Mouse (Mus musculus) megakaryocyte-erythroid progenitor cell, adult 5 weeks (primary cell): ENCODE measurements around the gene Insrr. TPM values are rescaled to one million over a fixed set of nuclear protein-coding genes. Genes with fewer than 3 reads are reported as not detected.

Experiments used
- polyA plus RNA-seq: library from polyadenylated mRNA; stranded (reverse); fragments of >175 nt; gene quantifications from 2 replicates; pipeline ENCODE4 v1.2.3, GENCODE M21; 2012

Insrr gene
- polyA plus RNA-seq: 0.03 and 0.28 TPM in 2 replicates

DNA sequence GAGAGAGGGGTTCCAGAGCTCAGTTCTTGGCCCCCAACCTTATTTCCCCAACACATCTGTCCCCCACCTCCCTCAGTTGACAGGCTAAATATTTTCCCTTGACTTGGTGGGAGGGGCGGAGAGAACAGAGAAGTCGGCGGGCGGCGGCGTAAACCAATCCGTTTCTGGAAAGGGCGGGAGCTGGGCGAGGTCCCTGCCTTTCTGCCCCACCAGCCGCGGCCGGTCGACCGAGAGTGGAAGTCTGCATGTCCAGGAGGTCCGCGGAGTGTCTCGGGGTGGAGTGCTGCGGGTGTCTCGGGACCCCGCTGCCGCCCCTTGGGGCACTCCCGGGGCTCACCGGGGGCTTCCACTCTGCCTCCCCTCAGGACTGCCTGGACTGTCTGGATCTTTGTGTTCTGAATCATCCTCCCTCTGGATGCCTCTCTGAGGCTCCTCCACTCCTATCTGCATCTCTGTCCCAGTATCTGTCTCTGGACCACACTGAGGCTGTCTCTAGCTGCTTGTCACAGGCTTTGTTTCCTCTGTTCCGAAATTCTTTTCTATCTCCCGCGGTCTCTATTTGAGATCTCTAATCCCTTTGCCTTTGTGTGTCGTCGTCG, at the start of gene Insrr:
Gene Insrr, plus strand, starts transcription at position 216 of the 599 bp plus-strand sequence.

DNA sequence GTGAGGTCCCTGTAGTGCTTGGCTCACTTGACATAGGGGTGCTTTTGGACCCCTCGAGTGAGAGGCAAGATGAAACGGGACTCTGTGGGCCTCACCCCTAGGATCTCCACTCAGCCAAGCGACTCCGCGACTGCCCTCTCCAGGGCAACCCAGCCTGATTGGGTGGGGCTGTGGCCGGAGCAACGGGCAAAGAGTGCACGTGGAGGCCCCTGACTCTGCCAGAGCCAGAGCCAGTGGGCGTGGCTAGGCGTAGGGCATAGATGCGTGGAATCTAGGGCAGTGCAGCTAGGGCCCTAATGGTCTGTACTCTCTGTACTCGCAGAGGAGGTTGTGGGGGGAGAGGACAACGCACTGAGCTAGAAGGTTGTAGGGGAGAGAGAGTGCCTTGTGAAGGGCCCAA, 48.3 kb upstream of the Insrr start, which contains the start of gene Lrrc71:
Gene Lrrc71, minus strand, starts transcription at position 195 of the 400 bp plus-strand sequence.

DNA sequence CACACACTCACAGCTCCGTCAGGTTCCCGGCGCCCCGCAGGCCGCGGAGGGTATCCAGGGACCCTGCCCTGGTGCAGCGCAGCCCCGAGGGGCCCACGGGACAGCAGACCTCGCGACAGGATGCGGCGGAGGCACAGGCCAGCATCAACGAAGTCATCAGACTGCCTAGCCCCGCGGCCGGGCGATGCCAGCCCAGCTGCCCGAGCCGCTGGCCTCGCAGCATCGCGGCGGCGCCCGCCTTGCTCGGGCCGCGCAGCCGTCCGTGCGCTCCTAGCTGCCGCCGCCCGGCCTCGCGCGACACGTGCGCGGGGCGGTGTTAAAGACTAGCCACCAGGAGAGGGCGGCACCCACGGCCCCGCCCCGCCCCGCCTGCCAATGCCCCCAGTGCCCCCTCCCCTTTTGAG, 1.8 kb upstream of the Insrr start, which contains the start of gene Ntrk1:
Gene Ntrk1, minus strand, starts transcription at position 241 of the 404 bp plus-strand sequence.

DNA sequence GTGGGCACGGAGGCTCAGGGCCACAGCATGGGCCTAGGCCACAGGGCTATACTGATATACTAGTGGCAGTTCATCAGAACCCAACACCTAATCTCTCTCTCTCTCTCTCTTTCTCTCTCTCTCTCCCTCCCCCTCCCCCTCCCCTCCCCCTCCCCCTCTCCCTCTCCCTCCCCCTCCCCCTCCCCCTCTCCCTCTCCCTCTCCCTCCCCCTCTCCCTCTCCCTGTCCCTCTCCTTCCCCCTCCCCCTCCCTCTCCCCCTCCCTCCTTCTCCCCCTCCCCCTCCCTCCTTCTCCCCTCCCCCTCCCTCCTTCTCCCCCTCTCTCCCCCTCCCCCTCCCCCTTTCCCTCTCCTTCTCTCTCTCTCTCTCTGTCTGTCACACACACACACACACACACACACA, 27.5 kb downstream of the Insrr start, which contains the start of gene Pear1:
Gene Pear1, minus strand, starts transcription at position 101 of the 400 bp plus-strand sequence.

DNA sequence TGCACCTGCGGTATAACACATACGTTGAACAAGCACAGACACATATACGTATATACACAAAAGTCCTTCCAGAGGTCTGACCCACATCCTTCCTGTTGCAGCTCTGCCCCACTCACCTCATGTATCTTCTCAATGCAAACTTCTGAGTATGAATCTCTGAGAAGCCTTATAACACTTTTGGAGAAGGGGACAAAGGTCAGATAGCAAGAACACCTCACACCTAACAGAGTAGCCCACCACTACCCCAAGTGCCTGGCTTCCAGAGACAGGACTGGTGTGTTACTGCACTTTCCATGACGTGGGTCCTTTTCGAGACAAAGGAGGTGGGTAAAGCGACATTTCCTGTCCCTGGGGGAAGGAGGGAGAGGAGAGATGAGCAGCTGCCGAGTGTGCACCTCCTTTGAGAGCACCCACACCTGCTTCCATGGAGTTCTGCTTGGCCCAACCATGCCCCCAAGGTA, 49.9 kb downstream of the Insrr start, which contains the start of gene Sh2d2a:
Gene Sh2d2a, plus strand, starts transcription at position 106 of the 461 bp plus-strand sequence.

Other genes with a start within 250 kb of the Insrr start
- gene Arhgef11, start 179.4 kb upstream of the Insrr start, polyA plus RNA-seq: 4.5 and 4.6 TPM in 2 replicates
- gene Lrrc71, start 48.3 kb upstream of the Insrr start, polyA plus RNA-seq: 0.12 and 0.28 TPM in 2 replicates
- gene Ntrk1, start 1.8 kb upstream of the Insrr start, polyA plus RNA-seq: not detected in 2 replicates
- gene Pear1, start 27.4 kb downstream of the Insrr start, polyA plus RNA-seq: 49.7 and 77.3 TPM in 2 replicates
- 2.7 and 4.9 TPM in 2 replicates for gene Sh2d2a, start 49.8 kb downstream of the Insrr start, polyA plus RNA-seq
- gene Prcc, start 88.7 kb downstream of the Insrr start, polyA plus RNA-seq: 82.0 and 91.6 TPM in 2 replicates
- 990 and 1,680 TPM in 2 replicates for gene Hdgf, start 109.4 kb downstream of the Insrr start, polyA plus RNA-seq
- gene Mrpl24, start 122.6 kb downstream of the Insrr start, polyA plus RNA-seq: 15.6 and 19.0 TPM in 2 replicates
- gene Isg20l2, start 133.4 kb downstream of the Insrr start, polyA plus RNA-seq: 12.1 TPM in 2 replicates
- gene Rrnad1, start 133.8 kb downstream of the Insrr start, polyA plus RNA-seq: 22.8 and 28.5 TPM in 2 replicates
- gene Crabp2, start 151.7 kb downstream of the Insrr start, polyA plus RNA-seq: 0.45 TPM in 1 of 2 replicates, not detected in the other
- 0.15 and 0.16 TPM in 2 replicates for gene Nes, start 174.1 kb downstream of the Insrr start, polyA plus RNA-seq
- gene Bcan, start 203.3 kb downstream of the Insrr start, polyA plus RNA-seq: not detected in 2 replicates
- gene Hapln2, start 230.6 kb downstream of the Insrr start, polyA plus RNA-seq: not detected in 2 replicates
- 30.3 and 52.8 TPM in 2 replicates for gene Gpatch4, start 246.2 kb downstream of the Insrr start, polyA plus RNA-seq